Mouse (Mus musculus) heart, embryonic 10.5 days (tissue): ENCODE measurements around the gene Cdc25b. TPM values are rescaled to one million over a fixed set of nuclear protein-coding genes. Genes with fewer than 3 reads are reported as not detected.

Experiments used
- DNase-seq: peaks from one replicate; pipeline ENCODE4 v3.0.0-alpha.2; 2017; ENCODE audit warnings: low spot score
- H3K27ac ChIP-seq: fragments of 300-500 bp; sonication (generic); 2 replicates; pipeline ENCODE4 v1.5.1; 2016; ENCODE audit warnings: mild to moderate bottlenecking
- H3K27me3 ChIP-seq: fragments of 300-500 bp; sonication (generic); 2 replicates; pipeline ENCODE4 v1.6.1; 2016; ENCODE audit warnings: mild to moderate bottlenecking; ENCODE audit not compliant: poor library complexity, insufficient read depth, severe bottlenecking
- H3K36me3 ChIP-seq: fragments of 300-500 bp; sonication (generic); 2 replicates; pipeline ENCODE4 v1.6.1; 2016; ENCODE audit warnings: mild to moderate bottlenecking, moderate library complexity
- H3K4me1 ChIP-seq: fragments of 300-500 bp; sonication (generic); 2 replicates; pipeline ENCODE4 v1.6.1; 2016; ENCODE audit warnings: mild to moderate bottlenecking
- H3K4me3 ChIP-seq: fragments of 300-500 bp; sonication (generic); 2 replicates; pipeline ENCODE4 v1.5.1; 2016; ENCODE audit warnings: mild to moderate bottlenecking, moderate library complexity
- H3K9me3 ChIP-seq: fragments of 300-500 bp; sonication (generic); 2 replicates; pipeline ENCODE4 v1.6.1; 2016; ENCODE audit warnings: mild to moderate bottlenecking, moderate library complexity
- WGBS: fragments of 180-500 bp; shearing (Covaris S2); methylation state at CpG from one replicate; pipeline ENCODE4 v1.1.7; 2016; 5-methylcytosine and 5-hydroxymethylcytosine counted together
- polyA plus RNA-seq: library from polyadenylated mRNA; unstranded; fragments of >200 nt; fragmentation: Nextera tagmentation; extraction: Ambion mirVana; gene quantifications from 2 replicates; pipeline ENCODE4 v1.2.1, GENCODE M21; 2016

The Cdc25b gene
- 27.8 and 35.9 TPM in 2 replicates for polyA plus RNA-seq

DNA sequence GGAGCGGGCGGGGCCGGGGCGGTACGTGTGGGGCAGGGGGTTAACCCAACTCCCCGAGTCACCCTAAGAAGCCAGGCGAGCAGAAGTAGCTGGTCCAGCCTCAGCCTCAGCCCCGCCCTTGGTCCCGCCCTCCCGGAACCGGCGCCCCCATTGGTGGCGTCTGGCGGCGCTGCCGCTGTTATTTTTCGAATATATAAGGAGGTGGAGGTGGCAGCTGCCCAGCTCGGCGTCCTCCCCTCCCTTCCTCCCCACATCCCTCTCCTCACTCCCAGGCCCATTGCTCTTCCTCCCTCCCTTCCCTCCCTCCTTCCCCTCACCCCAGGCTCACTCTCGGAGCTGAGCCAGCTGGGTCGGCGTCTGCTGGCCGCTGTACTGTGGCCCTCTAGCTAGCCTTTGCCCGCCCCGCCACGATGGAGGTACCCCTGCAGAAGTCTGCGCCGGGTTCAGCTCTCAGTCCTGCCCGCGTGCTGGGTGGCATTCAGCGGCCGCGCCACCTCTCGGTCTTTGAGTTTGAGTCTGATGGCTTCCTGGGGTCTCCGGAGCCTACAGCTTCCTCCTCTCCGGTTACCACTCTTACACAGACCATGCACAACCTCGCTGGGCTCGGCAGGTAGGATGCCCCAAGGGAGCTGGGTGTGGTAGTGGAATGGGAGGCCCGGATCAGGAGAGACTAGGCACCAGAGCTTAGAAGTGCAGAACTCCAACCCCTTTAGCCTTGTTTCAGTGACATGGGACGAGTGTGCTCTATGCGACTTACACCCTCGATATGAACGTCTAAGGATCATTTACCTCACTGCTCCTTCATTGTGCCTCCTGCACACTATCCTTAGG is at the start of gene Cdc25b, which contains the start of gene Spef1:
Gene Cdc25b, plus strand, starts transcription at position 179 of the 831 bp plus-strand sequence.
Gene Spef1, minus strand, starts transcription at position 512 of the 831 bp plus-strand sequence.
- peak within 1 kb of the TSS; percentile 72 for H3K4me3 ChIP-seq
- H3K36me3 ChIP-seq, result peaks cover 16% of the 10 kb centered on the region
- DNase-seq, result peak; percentile 95
- WGBS, result under 1% methylated on average over 42 of the region's 43 CpGs
- H3K27ac ChIP-seq, result peak within 1 kb of the TSS; percentile 89
- peaks cover 38% of the 10 kb centered on the region for H3K4me1 ChIP-seq
- no peaks in the 10 kb centered on the region for H3K9me3 ChIP-seq
- 0 out of 2 replicates have a peak, but pooled peaks cover 4% of the 10 kb centered on the region for H3K27me3 ChIP-seq

DNA sequence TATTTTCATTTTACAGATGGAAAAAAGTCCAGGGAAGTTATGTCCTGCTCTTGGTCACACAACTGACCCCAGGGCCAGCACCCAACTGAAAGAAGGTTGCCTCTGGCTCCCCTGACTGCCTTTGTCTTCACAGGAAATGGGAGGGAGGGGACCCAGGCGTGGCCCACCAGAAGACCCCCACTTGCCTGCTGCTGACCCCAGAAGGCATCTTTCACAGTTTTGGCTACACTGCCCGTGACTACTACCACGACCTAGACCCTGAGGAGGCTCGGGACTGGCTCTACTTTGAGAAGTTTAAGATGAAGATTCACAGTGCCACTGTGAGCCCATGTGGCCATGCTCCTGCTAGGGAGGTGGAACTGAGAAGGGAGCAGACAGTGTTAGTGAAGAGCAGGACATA is 48.5 kb upstream of the Cdc25b start:
- peaks cover 69% of the 10 kb centered on the region for H3K4me1 ChIP-seq
- peak; percentile 75 for DNase-seq
- peaks cover 30% of the 10 kb centered on the region for H3K36me3 ChIP-seq
- H3K9me3 ChIP-seq, result no peaks in the 10 kb centered on the region
- no peak overlapping the region for H3K4me3 ChIP-seq
- no peaks in the 10 kb centered on the region for H3K27me3 ChIP-seq
- 90% methylated on average over 4 of the region's 4 CpGs for WGBS
- 0 out of 2 replicates have a peak overlapping the region, but pooled peaks have one; percentile 24 for H3K27ac ChIP-seq

DNA sequence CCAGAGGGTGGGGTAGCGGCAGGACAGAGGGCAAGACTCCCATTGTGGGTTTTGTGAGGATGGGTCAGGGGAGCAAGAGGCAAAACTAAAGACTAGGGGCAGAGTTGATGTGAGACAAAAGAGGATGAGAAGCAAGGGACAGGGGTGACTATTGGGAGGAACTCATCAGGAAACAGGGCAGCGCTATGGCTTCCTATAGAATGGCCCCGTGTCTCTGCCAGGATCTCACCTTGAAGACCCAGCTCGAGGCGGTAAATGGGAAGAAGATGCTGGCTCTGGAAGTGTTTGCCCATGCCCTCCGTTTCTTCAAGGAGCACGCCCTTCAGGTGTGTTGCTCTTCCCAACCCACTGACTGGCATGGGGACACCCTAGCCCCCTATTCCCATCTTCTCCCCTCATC is 48.0 kb upstream of the Cdc25b start:
- H3K27me3 ChIP-seq, result no peaks in the 10 kb centered on the region
- peaks cover 68% of the 10 kb centered on the region for H3K4me1 ChIP-seq
- H3K27ac ChIP-seq, result no peak overlapping the region
- no peaks in the 10 kb centered on the region for H3K9me3 ChIP-seq
- H3K4me3 ChIP-seq, result no peak overlapping the region
- peak; percentile 52 for DNase-seq
- peaks cover 35% of the 10 kb centered on the region for H3K36me3 ChIP-seq
- 92% methylated on average over 7 of the region's 7 CpGs for WGBS

DNA sequence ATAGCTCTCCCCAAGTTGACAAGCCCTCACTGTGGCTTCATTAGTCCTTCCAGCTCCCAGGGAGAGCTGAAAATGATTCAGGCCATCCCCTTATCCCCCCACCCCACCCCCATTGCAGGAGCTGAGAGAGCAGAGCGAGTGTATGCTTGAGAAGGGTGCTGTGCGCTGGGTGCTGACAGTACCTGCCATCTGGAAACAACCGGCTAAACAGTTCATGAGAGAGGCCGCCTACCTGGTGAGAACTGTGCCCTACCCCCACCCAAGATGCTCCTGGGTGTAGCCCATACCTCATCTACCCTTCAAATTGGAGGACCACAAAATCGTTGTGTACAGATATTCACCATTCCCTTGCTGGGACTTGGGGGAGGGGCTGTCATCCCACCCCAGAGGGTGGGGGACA is 47.5 kb upstream of the Cdc25b start:
- 78% methylated on average over 5 of the region's 5 CpGs for WGBS
- Histone ChIP-seq H3K27ac (peak overlapping the region; percentile 80; the same call in 1 of the 2 replicates), H3K4me1 (peaks cover 63% of the 10 kb centered on the region), H3K4me3 (no peak overlapping the region), H3K9me3 (no peaks in the 10 kb centered on the region), H3K36me3 (peaks cover 38% of the 10 kb centered on the region), H3K27me3 (no peaks in the 10 kb centered on the region)
- peak; percentile 68 for DNase-seq

DNA sequence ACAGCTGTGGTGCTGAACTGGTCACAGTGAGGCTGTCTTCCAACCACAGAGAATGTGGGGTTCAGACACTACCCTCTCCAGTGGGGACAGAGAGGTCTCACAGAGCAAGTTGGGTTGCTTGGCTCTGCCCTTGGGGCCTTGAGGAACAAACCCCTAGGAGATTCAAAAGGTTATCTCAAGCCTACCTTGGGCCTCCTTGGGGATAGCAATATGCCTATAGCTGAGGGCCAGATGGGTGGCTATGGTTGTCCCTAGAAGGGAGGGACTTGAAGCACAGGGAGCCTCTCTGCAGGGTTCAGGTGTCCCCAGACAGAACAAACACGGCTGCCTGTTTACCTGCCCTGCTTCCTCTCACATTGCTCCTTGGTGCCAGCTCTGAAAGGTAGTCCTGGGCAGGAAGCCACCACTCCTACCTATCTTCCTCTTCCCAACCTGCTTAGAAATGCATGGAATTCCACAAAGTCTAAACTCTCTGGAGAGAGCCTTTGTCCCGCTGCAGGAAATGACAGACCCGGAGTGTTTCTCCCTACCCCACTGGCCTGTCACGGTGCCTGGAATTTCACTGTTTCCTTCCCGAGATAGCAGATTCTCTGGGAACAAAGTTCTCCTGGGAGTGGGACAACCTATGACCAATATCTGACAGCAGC is 46.7 kb upstream of the Cdc25b start:
- H3K27me3 ChIP-seq, result no peaks in the 10 kb centered on the region; the same call in 1 of the 2 replicates
- peak overlapping the region; percentile 80 for H3K27ac ChIP-seq
- no peaks in the 10 kb centered on the region for H3K9me3 ChIP-seq
- peak; percentile 70 for DNase-seq
- H3K36me3 ChIP-seq, result peaks cover 45% of the 10 kb centered on the region
- H3K4me3 ChIP-seq, result no peak overlapping the region
- H3K4me1 ChIP-seq, result peaks cover 63% of the 10 kb centered on the region
- 14% methylated on average over 5 of the region's 5 CpGs for WGBS

DNA sequence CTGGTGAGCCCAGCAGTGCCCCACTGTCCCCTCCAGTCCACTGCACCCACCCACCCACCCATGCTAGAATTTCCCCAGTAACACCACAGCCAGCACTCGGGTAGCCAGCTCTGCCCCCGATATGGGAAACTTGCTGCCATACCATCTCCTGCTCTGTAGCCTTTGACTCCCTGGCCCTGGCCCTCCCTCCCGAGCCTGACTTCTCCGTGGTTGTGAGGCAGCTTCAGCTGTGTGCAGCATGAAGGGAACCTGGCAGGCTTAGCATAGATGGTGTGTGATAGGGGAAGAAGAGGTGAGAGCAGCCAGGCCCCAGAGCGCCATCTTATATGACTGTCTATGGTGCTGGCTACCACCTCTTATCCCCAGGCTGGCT is 46.2 kb upstream of the Cdc25b start:
- H3K4me1 ChIP-seq, result peaks cover 63% of the 10 kb centered on the region
- H3K9me3 ChIP-seq, result no peaks in the 10 kb centered on the region
- peak overlapping the region; percentile 80 for H3K27ac ChIP-seq
- DNase-seq, result peak; percentile 76
- H3K4me3 ChIP-seq, result peak overlapping the region; percentile 17; the same call in 1 of the 2 replicates
- H3K27me3 ChIP-seq, result no peaks in the 10 kb centered on the region; the same call in 1 of the 2 replicates
- WGBS, result 46% methylated on average over 5 of the region's 5 CpGs
- H3K36me3 ChIP-seq, result peaks cover 49% of the 10 kb centered on the region

DNA sequence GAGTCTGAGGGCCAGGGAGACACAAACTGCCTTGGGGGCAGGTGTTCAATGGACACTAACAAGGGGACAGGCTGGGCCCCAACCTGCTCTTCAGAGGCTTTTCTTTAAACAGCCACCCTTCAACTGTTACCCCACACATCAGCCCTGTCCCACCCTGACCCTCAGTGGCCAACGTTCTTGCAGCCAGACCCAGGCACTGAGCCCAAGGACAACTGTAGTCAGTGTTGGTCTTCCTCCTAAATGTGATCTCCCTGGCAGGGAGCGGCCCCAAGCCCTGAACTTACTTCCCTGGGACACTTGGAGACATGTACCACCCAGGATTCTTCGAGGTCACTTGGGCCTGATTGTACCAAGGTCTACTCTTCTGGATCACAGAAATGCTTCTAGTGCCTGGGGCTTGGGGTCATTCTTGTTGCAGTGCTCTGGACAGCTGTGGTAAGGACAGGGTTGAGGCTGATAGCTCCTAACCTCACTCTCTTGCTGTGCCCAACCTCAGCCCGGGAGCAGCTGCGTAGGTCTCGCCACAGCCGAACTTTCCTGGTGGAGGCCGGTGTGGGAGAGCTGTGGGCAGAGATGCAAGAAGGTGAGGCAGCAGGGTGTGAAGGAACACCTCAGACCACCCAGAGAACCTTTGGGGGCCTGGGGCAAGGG is 45.3 kb upstream of the Cdc25b start:
- H3K27me3 ChIP-seq, result peaks cover 5% of the 10 kb centered on the region

DNA sequence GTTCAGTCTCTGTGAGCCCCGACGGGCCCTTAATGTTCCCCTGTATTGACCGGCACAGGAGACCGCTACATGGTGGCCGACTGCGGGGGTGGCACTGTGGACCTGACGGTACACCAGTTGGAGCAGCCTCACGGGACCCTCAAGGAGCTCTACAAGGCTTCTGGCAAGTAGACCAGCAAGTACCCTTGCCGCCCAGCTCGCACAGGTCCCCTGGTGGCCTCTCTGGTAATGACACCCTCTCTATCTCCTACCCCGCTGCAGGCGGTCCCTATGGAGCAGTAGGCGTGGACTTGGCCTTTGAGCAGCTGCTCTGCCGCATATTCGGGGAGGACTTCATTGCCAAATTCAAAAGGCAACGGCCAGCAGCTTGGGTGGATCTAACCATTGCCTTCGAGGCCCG is 44.2 kb upstream of the Cdc25b start:
- peak; percentile 91 for DNase-seq
- H3K9me3 ChIP-seq, result no peaks in the 10 kb centered on the region
- 24% methylated on average over 18 of the region's 18 CpGs for WGBS
- peaks cover 68% of the 10 kb centered on the region for H3K36me3 ChIP-seq
- peaks cover 8% of the 10 kb centered on the region for H3K27me3 ChIP-seq
- peaks cover 63% of the 10 kb centered on the region for H3K4me1 ChIP-seq
- peak overlapping the region; percentile 42; the same call in 1 of the 2 replicates for H3K27ac ChIP-seq
- H3K4me3 ChIP-seq, result no peak overlapping the region

More for the DNA sequence above, 45.3 kb upstream of the Cdc25b start:
- Histone ChIP-seq H3K36me3 (peaks cover 59% of the 10 kb centered on the region), H3K4me3 (no peak overlapping the region), H3K27ac (peak overlapping the region; percentile 80), H3K4me1 (peaks cover 59% of the 10 kb centered on the region), H3K9me3 (no peaks in the 10 kb centered on the region)
- peak; percentile 74 for DNase-seq
- WGBS, result 84% methylated on average over 8 of the region's 8 CpGs

DNA sequence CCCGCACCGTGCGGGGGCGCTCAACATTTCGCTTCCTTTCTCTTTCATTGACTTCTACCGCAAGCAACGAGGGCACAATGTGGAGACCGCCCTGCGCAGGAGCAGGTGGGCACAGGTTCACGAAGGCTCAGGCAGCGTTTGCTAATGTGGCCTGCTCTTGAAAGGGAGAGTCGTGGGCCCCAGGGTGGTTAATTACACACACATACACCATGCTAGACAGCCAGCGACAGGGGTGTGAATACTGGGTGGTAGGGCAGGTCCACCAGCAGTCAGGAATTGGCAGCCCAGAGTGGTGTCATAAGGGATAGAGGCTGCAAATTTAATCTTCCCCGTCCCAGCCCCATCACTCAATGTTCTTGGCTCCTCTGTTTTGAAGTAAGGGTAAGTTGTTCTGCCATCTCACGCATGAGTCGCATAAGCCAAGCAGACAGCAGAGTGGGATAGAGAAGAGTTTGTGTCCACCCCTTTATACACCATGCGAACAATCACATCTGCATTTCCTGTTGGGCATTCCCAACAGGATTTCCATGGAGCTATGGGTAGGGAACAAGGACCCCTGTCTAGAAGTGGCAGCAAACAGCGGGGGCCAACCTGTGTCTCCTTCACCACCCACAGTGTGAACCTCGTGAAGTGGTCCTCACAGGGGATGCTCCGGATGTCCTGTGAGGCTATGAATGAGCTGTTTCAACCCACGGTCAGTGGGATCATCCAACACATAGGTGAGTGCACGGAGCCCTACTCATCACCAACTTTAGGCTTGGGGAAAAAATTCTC is 43.6 kb upstream of the Cdc25b start:
- DNase-seq, result peak; percentile 74
- H3K4me1 ChIP-seq, result peaks cover 66% of the 10 kb centered on the region
- no peak overlapping the region for H3K4me3 ChIP-seq
- peaks cover 73% of the 10 kb centered on the region for H3K36me3 ChIP-seq
- peaks cover 8% of the 10 kb centered on the region for H3K27me3 ChIP-seq
- no peaks in the 10 kb centered on the region for H3K9me3 ChIP-seq
- H3K27ac ChIP-seq, result peak overlapping the region; percentile 42; the same call in 1 of the 2 replicates
- 65% methylated on average over 22 of the region's 22 CpGs for WGBS

DNA sequence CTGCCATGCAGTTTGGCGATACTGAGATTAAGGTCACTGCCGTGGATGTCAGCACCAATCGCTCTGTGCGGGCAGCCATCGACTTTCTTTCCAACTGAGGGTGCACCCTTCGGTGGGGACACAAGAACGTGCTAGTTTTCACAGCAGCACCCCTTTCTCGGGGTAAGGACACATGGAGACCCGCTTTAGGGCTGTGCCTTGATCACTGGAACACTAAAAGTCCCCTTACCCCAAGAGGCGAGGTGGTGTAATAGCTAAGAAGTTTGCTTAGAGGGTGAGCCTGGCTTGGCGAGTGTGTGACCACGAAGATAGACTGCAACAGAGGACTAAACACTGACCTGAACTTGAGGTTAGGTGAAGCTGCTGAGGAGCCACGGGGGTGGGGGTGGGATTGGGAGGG is 41.6 kb upstream of the Cdc25b start:
- H3K36me3 ChIP-seq, result peaks cover 84% of the 10 kb centered on the region
- DNase-seq, result no peak

DNA sequence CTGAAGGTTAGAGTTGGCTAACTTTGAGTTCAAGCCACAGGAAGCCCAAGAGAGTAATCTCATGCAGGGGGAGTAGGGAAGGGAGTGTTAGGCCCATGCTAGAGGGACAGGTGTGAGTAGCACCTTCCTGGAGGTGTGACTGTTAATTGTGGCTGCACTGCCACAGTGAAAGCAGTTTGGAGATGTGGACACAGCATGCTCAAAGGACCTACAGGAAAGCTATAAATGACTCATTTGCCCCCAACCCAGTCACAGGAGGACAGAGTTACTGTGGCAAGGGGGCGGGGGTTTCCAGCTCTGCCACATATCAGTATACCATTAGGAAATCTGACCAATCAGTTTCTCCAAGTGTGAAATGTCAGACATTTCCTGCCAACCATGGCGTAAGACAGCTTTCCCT is 41.2 kb upstream of the Cdc25b start:
- no peak overlapping the region for H3K4me3 ChIP-seq
- peaks cover 86% of the 10 kb centered on the region for H3K36me3 ChIP-seq
- H3K27ac ChIP-seq, result 0 out of 2 replicates have a peak overlapping the region, but pooled peaks have one; percentile 12
- peaks cover 8% of the 10 kb centered on the region for H3K27me3 ChIP-seq
- WGBS, result 68% methylated on average over 2 of the region's 2 CpGs
- no peak for DNase-seq
- H3K4me1 ChIP-seq, result peaks cover 58% of the 10 kb centered on the region
- H3K9me3 ChIP-seq, result no peaks in the 10 kb centered on the region

More for the DNA sequence above, 41.6 kb upstream of the Cdc25b start:
- H3K4me1 ChIP-seq, result peaks cover 63% of the 10 kb centered on the region
- H3K27me3 ChIP-seq, result peaks cover 8% of the 10 kb centered on the region
- 0 out of 2 replicates have a peak overlapping the region, but pooled peaks have one; percentile 12 for H3K27ac ChIP-seq
- 46% methylated on average over 13 of the region's 13 CpGs for WGBS
- H3K4me3 ChIP-seq, result no peak overlapping the region
- H3K9me3 ChIP-seq, result no peaks in the 10 kb centered on the region
